ENCODE assay signal across 16 mouse cellular contexts in genomic region chr1:177901566-177901965, GRCm38 (mm10).
"Had no signal": no experiment of that assay in that cellular context is flagged by ENCODE, and none has a peak within 500 bp of the region (broad histone marks: within the 10 kb centered on the region; RNA-seq: fewer than 3 reads in every experiment).

No protein-coding gene starts in this region.

- H3K4me2 ChIP-seq: neural tube, embryonic 13.5 days; neural tube, embryonic 15.5 days; stomach, embryonic 15.5 days had no signal

- H3K27ac ChIP-seq: neural tube, embryonic 13.5 days; neural tube, embryonic 15.5 days; stomach, embryonic 15.5 days; stomach, postnatal 0 days had no signal

- H3K4me3 ChIP-seq: neural tube, embryonic 13.5 days; neural tube, embryonic 15.5 days; stomach, embryonic 15.5 days had no signal

- H3K36me3 ChIP-seq: neural tube, embryonic 13.5 days; neural tube, embryonic 15.5 days; stomach, embryonic 15.5 days had no signal

- H3K27me3 ChIP-seq: neural tube, embryonic 13.5 days; neural tube, embryonic 15.5 days; stomach, embryonic 15.5 days had no signal

- H3K9me3 ChIP-seq: neural tube, embryonic 13.5 days; neural tube, embryonic 15.5 days; stomach, embryonic 15.5 days had no signal

- DNase-seq: retina, postnatal 1 day; right cerebral cortex, adult 18-20 months; right cerebral cortex, postnatal 14 days; right cerebral cortex, postnatal 25 days; right cerebral cortex, postnatal 4 days; spleen, adult 18-20 months; thymus, adult 18-20 months; thymus, adult 2 months; thymus, postnatal 14 days; thymus, postnatal 25 days; thymus, postnatal 36 days; thymus, postnatal 4 days had no signal

- H3K9ac ChIP-seq: neural tube, embryonic 13.5 days; neural tube, embryonic 15.5 days; stomach, embryonic 15.5 days had no signal

- H3K4me1 ChIP-seq: neural tube, embryonic 13.5 days; neural tube, embryonic 15.5 days; stomach, embryonic 15.5 days had no signal
